Mouse (Mus musculus) kidney, postnatal 36 days (tissue): ENCODE measurements around the gene Nt5dc3.

Source experiments
- DNase-seq, 2 experiments: peaks; one replicate each; pipeline ENCODE4 v3.0.0; 2021 to 2022; ENCODE audit warnings: mixed read lengths in 2 of 2

The Nt5dc3 gene

GRCm38 (mm10) chr10:86821014-86821413 is 42.2 kb downstream of the Nt5dc3 start:
- DNase-seq: no peak

DNA sequence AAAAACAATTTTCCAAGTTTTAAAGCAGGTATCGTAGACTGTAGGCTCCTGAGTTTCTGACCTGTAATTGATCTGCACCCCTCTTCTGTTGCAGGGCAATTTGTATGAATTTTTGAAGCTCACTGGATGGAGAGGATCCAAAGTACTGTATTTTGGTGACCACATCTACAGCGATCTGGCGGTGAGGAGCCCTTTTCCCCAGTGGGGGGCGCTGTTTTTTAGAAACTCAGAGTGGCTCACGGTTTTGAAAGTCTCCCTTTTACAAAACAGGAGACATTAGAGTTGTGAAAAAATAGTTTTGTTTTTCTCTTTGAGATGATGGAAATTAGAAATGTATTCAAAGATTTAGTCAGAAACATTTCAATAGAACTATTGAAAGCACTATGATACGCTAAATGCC is 45.3 kb downstream of the Nt5dc3 start:
- DNase-seq: no peak

- peak; percentile 56 to 63 for DNase-seq
These were observed 46.1 kb downstream of the Nt5dc3 start for GRCm38 (mm10) chr10:86824871-86825270.

- peak; percentile 86 to 90 for DNase-seq
These were observed 47.2 kb downstream of the Nt5dc3 start for GRCm38 (mm10) chr10:86825871-86826522.

DNA sequence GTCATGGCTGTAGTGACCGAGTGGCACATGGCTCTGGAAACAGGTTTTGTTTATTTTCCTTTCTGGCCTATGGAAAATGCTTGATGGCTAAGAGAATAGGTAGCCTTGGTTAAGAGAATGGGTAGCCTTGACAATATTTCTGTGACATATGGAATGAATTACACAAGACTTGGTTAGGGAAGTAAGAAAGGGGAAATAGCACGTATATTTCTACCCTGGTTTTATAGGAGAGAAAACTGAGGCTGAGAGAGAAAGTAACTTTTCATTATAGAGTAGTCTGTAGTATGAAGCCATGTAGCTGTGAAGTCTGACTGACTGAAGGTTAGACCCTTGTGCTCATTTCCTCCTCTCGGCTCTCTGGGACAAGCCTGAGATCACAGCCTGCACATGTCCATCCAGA is 48.1 kb downstream of the Nt5dc3 start:
- no peak for DNase-seq

DNA sequence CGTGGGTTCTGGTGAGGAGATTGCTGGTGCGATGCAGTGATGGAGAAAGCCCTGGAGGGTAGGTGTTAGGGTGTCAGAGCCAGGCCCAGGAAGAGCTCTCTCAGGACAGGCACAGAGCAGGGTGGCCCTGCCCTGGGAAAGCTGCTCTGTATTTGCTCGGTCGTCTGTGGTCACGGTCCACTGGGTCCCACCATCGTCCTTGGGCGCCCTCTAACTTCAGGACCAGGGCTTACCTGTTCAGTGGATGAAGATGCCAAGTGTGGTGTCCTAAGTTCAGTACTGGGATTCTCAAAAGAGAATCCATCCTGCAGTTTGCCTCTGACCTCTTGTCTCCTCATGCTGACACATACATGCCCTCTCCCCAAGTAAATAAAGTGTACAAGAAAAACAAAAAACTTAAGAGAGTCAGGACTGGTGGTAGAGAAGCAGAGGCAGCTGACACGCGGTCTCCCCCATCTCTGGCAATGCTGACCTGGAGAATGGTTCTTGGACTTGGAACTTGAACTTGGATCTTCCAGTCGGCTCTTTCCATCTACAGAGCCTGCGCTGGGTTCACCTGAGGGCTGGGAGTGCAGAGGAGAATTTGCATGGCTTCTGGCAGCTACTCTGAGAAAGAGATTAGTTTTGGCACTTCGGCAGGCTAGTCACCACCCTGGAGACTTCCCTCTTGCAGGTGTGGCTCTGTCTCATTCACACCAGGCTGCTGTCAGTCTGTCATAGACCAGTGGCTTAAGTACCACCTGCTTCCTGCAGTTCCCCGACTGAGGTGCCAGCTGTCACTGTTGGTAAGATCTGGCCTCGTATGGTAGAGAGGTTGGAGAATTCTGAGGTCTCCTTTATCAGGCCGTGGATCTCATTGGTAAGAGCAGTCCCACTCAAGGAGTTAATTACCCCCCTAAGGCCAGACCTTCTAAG is 49.7 kb downstream of the Nt5dc3 start:
- peak; percentile 75 to 79 for DNase-seq

- no peak for DNase-seq
These were observed 50.7 kb downstream of the Nt5dc3 start for GRCm38 (mm10) chr10:86829515-86829914.

DNA sequence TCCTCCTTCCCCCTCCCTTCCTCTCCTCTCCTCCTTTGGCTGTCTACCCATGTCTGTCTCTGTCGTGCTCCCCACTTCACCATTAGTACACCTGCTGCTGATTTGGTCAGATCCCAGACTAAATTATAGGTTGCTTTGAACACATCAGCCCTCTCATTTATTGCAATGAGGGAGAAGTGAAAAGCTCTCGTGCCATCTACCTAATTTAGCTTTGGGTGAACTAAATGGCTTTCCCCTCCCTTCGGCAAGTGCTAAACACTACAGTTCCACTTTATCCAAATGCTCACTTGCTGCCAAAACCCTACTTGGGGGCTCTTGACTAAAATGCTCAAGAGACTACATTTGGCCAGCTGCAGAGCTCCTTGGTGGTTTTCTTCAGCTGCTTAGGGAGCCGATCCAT is 58.0 kb downstream of the Nt5dc3 start:
- no peak for DNase-seq

DNA sequence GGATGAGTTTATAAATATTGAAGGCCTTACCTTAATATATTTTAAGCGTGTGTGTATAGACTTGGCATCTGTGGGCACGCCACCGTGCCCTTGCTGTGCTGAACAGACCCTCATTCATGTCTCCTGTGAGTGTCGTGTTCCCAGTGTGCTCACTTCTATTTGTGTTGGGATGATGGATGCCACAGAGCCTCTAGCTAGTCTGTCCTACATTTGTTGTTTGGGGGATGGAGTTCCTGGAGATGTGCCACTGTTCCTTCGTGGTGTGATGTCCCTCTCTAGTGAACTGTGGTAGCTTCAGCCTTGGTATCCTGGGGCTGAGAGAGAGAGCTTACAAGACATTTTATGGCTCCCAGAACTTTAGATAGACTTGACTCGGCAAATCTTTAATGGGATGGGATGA is 60.0 kb downstream of the Nt5dc3 start:
- no peak for DNase-seq

DNA sequence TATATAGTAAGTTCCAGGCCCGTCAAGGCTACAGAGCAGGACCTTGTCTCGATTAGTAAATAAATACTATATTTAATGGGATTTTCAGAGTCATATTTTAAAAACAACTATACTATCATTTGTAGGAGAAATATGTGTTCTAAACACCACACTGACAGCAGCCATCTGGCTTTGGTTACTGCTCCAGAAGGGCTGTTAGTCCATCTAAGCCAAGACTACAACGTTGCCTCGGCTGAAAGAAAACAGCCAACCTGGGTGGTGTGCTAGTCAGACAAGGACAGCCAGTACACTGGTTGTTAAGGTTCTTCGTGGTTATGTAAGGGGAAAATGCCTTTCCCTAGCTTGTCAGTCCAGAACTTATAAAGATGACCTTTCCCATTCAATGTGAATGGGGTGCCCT is 63.9 kb downstream of the Nt5dc3 start:
- DNase-seq: no peak

- DNase-seq: peak; percentile 36 to 57
These were observed 68.2 kb downstream of the Nt5dc3 start for GRCm38 (mm10) chr10:86846926-86847467.

- DNase-seq: no peak
These were observed 70.3 kb downstream of the Nt5dc3 start for GRCm38 (mm10) chr10:86849087-86849486.

- no peak for DNase-seq
These were observed 70.7 kb downstream of the Nt5dc3 start for GRCm38 (mm10) chr10:86849508-86849907.

GRCm38 (mm10) chr10:86852160-86852559 is 73.4 kb downstream of the Nt5dc3 start:
- DNase-seq: no peak

DNA sequence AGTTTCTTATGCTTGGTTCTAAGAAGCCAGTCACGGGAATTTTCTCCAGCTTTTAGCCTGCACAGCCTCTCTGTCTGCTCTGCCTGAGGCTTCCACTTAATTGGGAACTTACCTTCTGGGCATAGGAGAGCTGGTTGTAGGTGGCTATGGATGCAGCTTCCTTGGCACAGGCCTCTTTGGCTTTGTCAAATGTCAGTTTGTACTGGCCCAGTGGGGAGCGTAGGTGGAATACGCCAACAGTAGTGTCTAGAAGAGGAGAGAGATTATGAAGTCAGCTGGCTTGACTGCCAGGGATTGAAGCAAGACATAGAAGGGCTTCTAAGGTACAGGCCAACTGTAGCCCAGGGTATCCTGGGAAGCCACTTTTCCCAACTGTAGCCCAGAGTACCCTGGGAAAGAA is 74.6 kb downstream of the Nt5dc3 start:
- no peak for DNase-seq

DNA sequence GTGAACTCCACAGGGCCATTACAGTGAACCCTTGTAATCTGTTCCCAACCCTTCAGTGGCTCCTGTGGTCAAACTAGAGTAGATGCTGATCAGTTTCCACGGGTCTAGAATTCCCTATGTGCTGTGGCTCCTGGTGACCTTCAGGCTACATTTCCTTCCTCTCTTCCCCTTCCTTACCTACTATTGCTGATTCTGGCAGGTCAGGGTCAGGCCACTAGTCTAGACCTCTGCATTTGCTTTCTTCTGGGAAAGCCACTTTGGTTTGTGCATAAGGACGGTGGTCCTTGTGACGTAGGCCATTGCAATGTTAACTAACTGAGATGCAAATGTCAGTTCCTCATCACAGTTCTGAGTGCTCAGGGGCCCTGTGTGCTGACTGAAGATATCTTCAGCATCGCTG is 81.6 kb downstream of the Nt5dc3 start:
- no peak for DNase-seq

GRCm38 (mm10) chr10:86862496-86862895 is 83.7 kb downstream of the Nt5dc3 start:
- DNase-seq: peak; percentile 68 to 77

GRCm38 (mm10) chr10:86863429-86863828 is 84.6 kb downstream of the Nt5dc3 start:
- no peak for DNase-seq

- no peak for DNase-seq
These were observed 93.3 kb downstream of the Nt5dc3 start for GRCm38 (mm10) chr10:86872121-86872520.

DNA sequence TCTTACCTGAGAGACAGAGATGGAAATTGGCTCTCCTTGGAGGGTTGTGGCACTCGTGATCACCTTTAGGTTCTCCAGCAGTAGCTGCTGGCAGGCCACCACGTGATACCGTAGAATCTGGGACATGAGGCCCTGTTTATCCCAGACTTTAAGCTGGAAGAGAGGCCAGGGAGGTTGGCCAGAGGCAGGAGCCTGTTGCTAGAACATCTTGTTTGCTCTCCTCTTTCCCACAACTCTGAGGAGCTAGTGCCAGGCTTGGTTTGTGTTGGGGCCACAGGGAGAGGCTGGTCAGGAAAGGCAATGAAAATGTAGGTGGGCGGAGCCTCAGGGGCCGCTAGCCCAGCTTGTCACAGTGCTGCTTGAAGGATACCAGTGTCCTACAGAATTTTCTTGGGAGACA is 93.8 kb downstream of the Nt5dc3 start:
- DNase-seq: no peak

GRCm38 (mm10) chr10:86878721-86879120 is 99.9 kb downstream of the Nt5dc3 start:
- peak; percentile 25 to 29 for DNase-seq

DNA sequence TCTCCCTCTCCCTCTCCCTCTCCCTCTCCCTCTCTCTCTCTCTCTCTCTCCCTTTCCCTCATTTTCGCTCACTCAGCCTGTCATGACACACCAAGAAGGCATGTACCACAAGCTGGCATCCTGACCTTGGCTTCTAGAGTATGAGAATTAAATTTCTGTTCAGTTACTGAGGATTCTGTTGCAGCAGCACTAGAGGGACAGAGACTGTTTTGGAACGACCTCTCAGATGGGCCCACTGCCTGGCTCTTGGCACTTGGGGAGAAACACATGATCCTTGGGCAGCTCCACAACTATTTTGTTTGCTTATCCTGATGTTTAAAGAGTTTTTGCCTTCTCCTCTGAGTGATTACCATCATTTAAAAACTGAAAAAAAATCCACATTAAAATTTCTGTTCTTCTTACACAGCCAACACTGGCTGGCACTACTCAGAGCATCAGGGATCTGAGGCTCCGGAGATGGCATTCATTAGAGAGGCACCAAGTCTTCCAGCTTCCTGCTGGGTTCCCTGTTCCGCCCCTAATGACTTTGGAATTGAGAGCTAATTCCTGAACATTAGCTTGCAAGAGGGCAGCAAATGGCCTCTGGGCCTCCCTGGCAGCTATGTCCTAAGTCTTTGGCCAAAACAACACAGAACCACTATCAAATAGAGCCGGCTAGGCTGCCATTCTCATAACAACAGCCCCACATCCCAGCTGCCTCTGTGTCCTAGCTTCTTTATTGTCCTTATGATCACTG is 101.4 kb downstream of the Nt5dc3 start:
- DNase-seq: no peak

GRCm38 (mm10) chr10:86881448-86881847 is 102.6 kb downstream of the Nt5dc3 start:
- DNase-seq: no peak
